Mouse (Mus musculus) C2C12 (cell line): Measurements from ENCODE around the gene Nme8.

ENCODE experiments used
- CTCF ChIP-seq: IDR thresholded peaks from one replicate; pipeline ENCODE4 v1.5.1; 2011; ENCODE audit not compliant: control insufficient read depth, insufficient read depth, insufficient read length
- MYOG ChIP-seq: IDR thresholded peaks from one replicate; pipeline ENCODE4 v1.6.1; 2011; ENCODE audit not compliant: control insufficient read depth, insufficient read length; ENCODE audit errors: extremely low read depth
- USF1 ChIP-seq: IDR thresholded peaks from one replicate; pipeline ENCODE4 v1.6.1; 2011; ENCODE audit warnings: low read depth, mild to moderate bottlenecking, control low read depth, moderate library complexity

GRCm38 (mm10) chr13:19745741-19746140 is 48.1 kb upstream of the Nme8 start:
- TF ChIP-seq CTCF (no peak), USF1 (no peak), MYOG (no peak)
